ENCODE assay signal across 8 mouse cellular contexts in genomic region chr10:86498051-86498672, GRCm38 (mm10). TPM values are rescaled to one million over a fixed set of nuclear protein-coding genes. Genes with fewer than 3 reads are reported as not detected.
DNase-seq lines count a peak whose midpoint lies in the region; ATAC-seq lines count a peak whose summit lies in the region.

No protein-coding gene starts in this region.

- peaks cover 11% of the 10 kb centered on the region for H3K4me1 ChIP-seq in forebrain, embryonic 12.5 days
- H3K4me1 ChIP-seq in hindbrain, embryonic 10.5 days (replicated peaks): peaks cover 20% of the 10 kb centered on the region
- H3K4me1 ChIP-seq in lung, embryonic 16.5 days (replicated peaks; ENCODE audit: control insufficient read depth, insufficient read depth, low read length): peaks cover 6% of the 10 kb centered on the region

- peak overlapping the region; percentile 62 for H3K4me3 ChIP-seq in forebrain, embryonic 12.5 days (replicated peaks)
- peak overlapping the region; percentile 69 for H3K4me3 ChIP-seq in hindbrain, embryonic 10.5 days
- H3K4me3 ChIP-seq in lung, embryonic 16.5 days (ENCODE audit: low read length): peak overlapping the region; percentile 52

- no peaks in the 10 kb centered on the region for H3K27me3 ChIP-seq in forebrain, embryonic 12.5 days
- no peaks in the 10 kb centered on the region for H3K27me3 ChIP-seq in hindbrain, embryonic 10.5 days (ENCODE audit: insufficient read depth, poor library complexity, severe bottlenecking)
- no peaks in the 10 kb centered on the region for H3K27me3 ChIP-seq in lung, embryonic 16.5 days (ENCODE audit: control insufficient read depth, insufficient read depth, low read depth, low read length)

- 2% methylated on average over 12 of the region's 12 CpGs for WGBS in forebrain, embryonic 12.5 days
- WGBS in hindbrain, embryonic 10.5 days: 7% methylated on average over 12 of the region's 12 CpGs
- WGBS in lung, embryonic 16.5 days: 1% methylated on average over 12 of the region's 12 CpGs

- peak overlapping the region; percentile 76 for H3K9ac ChIP-seq in forebrain, embryonic 12.5 days
- H3K9ac ChIP-seq in lung, embryonic 16.5 days (ENCODE audit: low read length): peak overlapping the region; percentile 63

- peak overlapping the region; percentile 65; the same call in 1 of the 2 replicates for H3K27ac ChIP-seq in forebrain, embryonic 12.5 days
- H3K27ac ChIP-seq in hindbrain, embryonic 10.5 days: peak overlapping the region; percentile 90
- H3K27ac ChIP-seq in lung, embryonic 16.5 days (ENCODE audit: low read length): peak overlapping the region; percentile 82

- peak overlapping the region; percentile 82 for H3K4me2 ChIP-seq in forebrain, embryonic 12.5 days
- H3K4me2 ChIP-seq in lung, embryonic 16.5 days (ENCODE audit: low read depth, low read length): peak overlapping the region; percentile 67

- no peaks in the 10 kb centered on the region for H3K36me3 ChIP-seq in forebrain, embryonic 12.5 days (replicated peaks)
- H3K36me3 ChIP-seq in hindbrain, embryonic 10.5 days: no peaks in the 10 kb centered on the region
- no peaks in the 10 kb centered on the region for H3K36me3 ChIP-seq in lung, embryonic 16.5 days (ENCODE audit: control insufficient read depth, insufficient read depth, low read length)

- ATAC-seq in forebrain, embryonic 12.5 days (ENCODE audit: low FRiP score): peak; percentile 79
- ATAC-seq in lung, embryonic 16.5 days (ENCODE audit: low read depth): peak; percentile 81

- H3K9me3 ChIP-seq in forebrain, embryonic 12.5 days: no peaks in the 10 kb centered on the region
- no peaks in the 10 kb centered on the region for H3K9me3 ChIP-seq in hindbrain, embryonic 10.5 days
- no peaks in the 10 kb centered on the region for H3K9me3 ChIP-seq in lung, embryonic 16.5 days (ENCODE audit: control insufficient read depth, low read length)

- peak; percentile 48 for DNase-seq in ES-CJ7 (ENCODE audit: low read depth, low spot score)
- peak; percentile 43 for DNase-seq in adrenal gland, postnatal 10 days
- DNase-seq in hindbrain, embryonic 10.5 days (ENCODE audit: low spot score): no peak
- DNase-seq in layer of hippocampus, adult 9-10 months (ENCODE audit: low spot score): peak; percentile 56
- DNase-seq in right cerebral cortex, postnatal 14 days: peak; percentile 12
- no peak for DNase-seq in thymus, adult 18-20 months

RNA-seq across cellular contexts. Expression of gene Syn3, which starts 0.5 kb away (rescaled TPM):
- 1 to 10 TPM; 2.9 to 3.8 TPM for total RNA-seq in adrenal gland, postnatal 10 days (2021)
- 9.2 and 9.6 TPM in 2 replicates for polyA plus RNA-seq in forebrain, embryonic 12.5 days (2016; fragmentation: Nextera tagmentation; extraction: Ambion mirVana)
- 3.2 and 3.9 TPM in 2 replicates for polyA plus RNA-seq in hindbrain, embryonic 10.5 days (2016; fragmentation: Nextera tagmentation; extraction: Ambion mirVana)
- polyA plus RNA-seq in lung, embryonic 16.5 days (2015; fragmentation: Nextera tagmentation; extraction: Ambion mirVana): 2.2 and 2.8 TPM in 2 replicates

Comparison
In these comparisons a context has a peak if more than half of its experiments do, and no peak if none do; other contexts are left out.
1. DNase-seq: peak in ES-CJ7 (single experiment), adrenal gland, postnatal 10 days (single experiment), layer of hippocampus, adult 9-10 months (single experiment) and right cerebral cortex, postnatal 14 days (single experiment); none in hindbrain, embryonic 10.5 days (single experiment) and thymus, adult 18-20 months (0 of 2).
2. Peak in every context shown above with its lines, with median percentiles within 50 percentile points of each other: H3K27ac ChIP-seq and H3K4me3 ChIP-seq.